Mouse (Mus musculus) urinary bladder, postnatal 36 days (tissue): ENCODE results near the gene Nek9.

ENCODE experiments used
- DNase-seq, 2 experiments: peaks; one replicate each; pipeline ENCODE4 v3.0.0; 2022; ENCODE audit warnings: low spot score in 2 of 2, mixed read lengths in 1 of 2

The Nek9 gene

GRCm38 (mm10) chr12:85339243-85339729 is at the start of gene Nek9:
Gene Nek9, minus strand, starts transcription at chr12:85339362.
- DNase-seq: peak; percentile 88 to 92

- DNase-seq: no peak
Observed at GRCm38 (mm10) chr12:85385995-85386375, 46.8 kb upstream of the Nek9 start.

GRCm38 (mm10) chr12:85385329-85385994 is 46.3 kb upstream of the Nek9 start:
- DNase-seq: no peak

- DNase-seq: no peak
Observed at GRCm38 (mm10) chr12:85382761-85383680, 43.9 kb upstream of the Nek9 start.

- no peak for DNase-seq
Observed at GRCm38 (mm10) chr12:85381570-85381969, 42.4 kb upstream of the Nek9 start.

GRCm38 (mm10) chr12:85380942-85381341 is 41.8 kb upstream of the Nek9 start:
- DNase-seq: no peak

- no peak for DNase-seq
Observed at GRCm38 (mm10) chr12:85380308-85380707, 41.1 kb upstream of the Nek9 start.

GRCm38 (mm10) chr12:85378271-85378670 is 39.1 kb upstream of the Nek9 start:
- no peak for DNase-seq

GRCm38 (mm10) chr12:85374561-85375272 is 35.6 kb upstream of the Nek9 start, which contains the start of gene Tmed10:
Gene Tmed10, minus strand, starts transcription at chr12:85374847.
- DNase-seq: peak; percentile 81 to 90

- peak; percentile 62 to 73 for DNase-seq
Observed at GRCm38 (mm10) chr12:85373591-85374560, 34.7 kb upstream of the Nek9 start.

- no peak for DNase-seq
Observed at GRCm38 (mm10) chr12:85372068-85372665, 33.0 kb upstream of the Nek9 start.

GRCm38 (mm10) chr12:85368441-85369063 is 29.4 kb upstream of the Nek9 start:
- no peak for DNase-seq

- no peak for DNase-seq
Observed at GRCm38 (mm10) chr12:85366271-85366670, 27.1 kb upstream of the Nek9 start.

- DNase-seq: no peak
Observed at GRCm38 (mm10) chr12:85362510-85362909, 23.3 kb upstream of the Nek9 start.

GRCm38 (mm10) chr12:85361580-85361979 is 22.4 kb upstream of the Nek9 start:
- DNase-seq: no peak

- DNase-seq: no peak
Observed at GRCm38 (mm10) chr12:85361165-85361564, 22.0 kb upstream of the Nek9 start.

- DNase-seq: no peak
Observed at GRCm38 (mm10) chr12:85354061-85354460, 14.9 kb upstream of the Nek9 start.

- DNase-seq: no peak
Observed at GRCm38 (mm10) chr12:85350407-85351232, 11.5 kb upstream of the Nek9 start.

- DNase-seq: no peak
Observed at GRCm38 (mm10) chr12:85348338-85348737, 9.2 kb upstream of the Nek9 start.
